Mouse (Mus musculus) liver, embryonic 14.5 days (tissue): ENCODE data around the gene Chpt1.

Source experiments
- CTCF ChIP-seq: IDR thresholded peaks from 2 replicates; pipeline ENCODE4 v1.5.1; 2016; ENCODE audit warnings: antibody characterized with exemption, low read depth, control low read depth
- EP300 ChIP-seq: IDR thresholded peaks from 2 replicates; pipeline ENCODE4 v1.6.1; 2016; ENCODE audit warnings: antibody characterized with exemption, low read depth

- TF ChIP-seq EP300 (no peak), CTCF (no peak)
Measured at GRCm38 (mm10) chr10:88405812-88406211, 98.1 kb downstream of the Chpt1 start.
